Mouse (Mus musculus) cortical plate, adult 2 months (tissue): ENCODE measurements around the gene Tead2.

Experiments
- CTCF ChIP-seq: fragments of 200-500 bp; IDR thresholded peaks from 2 replicates; pipeline ENCODE4 v1.5.1; 2011; ENCODE audit warnings: mild to moderate bottlenecking, control low read depth, low read length; ENCODE audit not compliant: insufficient read depth; ENCODE audit errors: extremely low read depth
- POLR2A ChIP-seq: fragments of 200-500 bp; IDR thresholded peaks from 2 replicates; pipeline ENCODE4 v1.6.1; 2011; ENCODE audit warnings: mild to moderate bottlenecking, low read length, control low read depth; ENCODE audit not compliant: insufficient read depth; ENCODE audit errors: extremely low read depth

DNA sequence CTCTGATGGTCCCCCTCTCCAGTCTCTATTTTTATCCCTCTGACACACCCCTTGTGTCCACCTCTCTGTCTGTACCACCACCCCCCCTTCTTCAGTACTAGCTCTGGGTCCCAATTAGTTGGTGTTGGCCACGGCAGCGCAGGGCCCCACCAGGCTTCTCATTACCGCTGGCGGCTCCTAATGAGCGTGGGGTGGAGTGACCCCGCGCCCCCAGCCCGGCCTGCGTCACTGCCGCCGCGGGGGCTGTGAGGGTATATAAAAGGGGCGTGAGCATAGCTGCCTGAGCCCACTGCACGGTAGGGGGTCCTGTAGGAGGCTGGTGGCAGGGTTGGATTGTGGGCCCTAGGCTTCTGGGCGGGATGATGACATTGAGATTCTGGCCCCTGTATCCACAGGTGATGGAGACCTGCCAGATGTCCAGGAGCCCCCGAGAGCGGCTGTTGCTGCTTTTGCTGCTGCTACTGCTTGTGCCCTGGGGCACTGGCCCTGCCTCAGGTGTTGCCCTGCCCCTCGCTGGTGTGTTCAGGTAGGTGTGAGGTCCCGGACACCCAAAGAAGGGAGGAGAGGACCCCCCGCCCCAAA is 34.6 kb upstream of the Tead2 start, which contains the start of gene Pth2:
- TF ChIP-seq POLR2A (no peak), CTCF (no peak)
